Mouse (Mus musculus) kidney, postnatal 0 days (tissue): ENCODE results near the gene Engase. TPM values are rescaled to one million over a fixed set of nuclear protein-coding genes. Genes with fewer than 3 reads are reported as not detected.
A peak's percentile ranks its signal among the peaks of the same experiment; 100 is the strongest.

ENCODE experiments used
- ATAC-seq: fragments of 200-750 bp; cut with Nextera tagmentation; replicated peaks from 2 replicates; pipeline ENCODE4 v1.8.0; 2017; ENCODE audit warnings: low read depth, moderate number of reproducible peaks, moderate TSS enrichment, moderate library complexity; ENCODE audit not compliant: low FRiP score
- DNase-seq: peaks from one replicate; pipeline ENCODE4 v3.0.0-alpha.2; 2016; ENCODE audit warnings: low spot score
- H3K27ac ChIP-seq: fragments of 300-500 bp; sonication (generic); 2 replicates; pipeline ENCODE4 v1.5.1; 2014; ENCODE audit warnings: mild to moderate bottlenecking
- H3K27me3 ChIP-seq: fragments of 300-500 bp; sonication (generic); 2 replicates; pipeline ENCODE4 v1.6.1; 2014; ENCODE audit warnings: low read length, mixed read lengths; ENCODE audit not compliant: insufficient read depth
- H3K36me3 ChIP-seq: fragments of 300-500 bp; sonication (generic); 2 replicates; pipeline ENCODE4 v1.6.1; 2014; ENCODE audit warnings: low read length, mixed read lengths; ENCODE audit not compliant: insufficient read depth
- H3K4me1 ChIP-seq: fragments of 300-500 bp; sonication (generic); replicated peaks from 2 replicates; pipeline ENCODE4 v1.6.1; 2014; ENCODE audit warnings: antibody characterized with exemption, low read length, mixed read lengths; ENCODE audit not compliant: insufficient read depth
- H3K4me2 ChIP-seq: fragments of 300-500 bp; sonication (generic); 2 replicates; pipeline ENCODE4 v1.6.1; 2014; ENCODE audit warnings: mild to moderate bottlenecking, low read length, moderate library complexity, mixed read lengths
- H3K4me3 ChIP-seq: fragments of 300-500 bp; sonication (generic); replicated peaks from 2 replicates; pipeline ENCODE4 v1.5.1; 2014; ENCODE audit warnings: low read depth, low read length
- H3K9ac ChIP-seq: fragments of 300-500 bp; sonication (generic); 2 replicates; pipeline ENCODE4 v1.6.1; 2014; ENCODE audit warnings: low read depth, low read length
- H3K9me3 ChIP-seq: fragments of 300-500 bp; sonication (generic); replicated peaks from 2 replicates; pipeline ENCODE4 v1.6.1; 2016; ENCODE audit warnings: low read length, inconsistent platforms, mixed read lengths
- CTCF ChIP-seq: IDR thresholded peaks from 2 replicates; pipeline ENCODE4 v1.5.1; 2016; ENCODE audit warnings: antibody characterized with exemption, low read depth, mild to moderate bottlenecking, moderate library complexity
- WGBS: fragments of 180-500 bp; shearing (Covaris S2); extraction: QIAGEN DNeasy Blood & Tissue Kit; methylation state at CpG from one replicate; pipeline ENCODE4 v1.1.7; 2014; 5-methylcytosine and 5-hydroxymethylcytosine counted together
- polyA plus RNA-seq: library from polyadenylated mRNA; unstranded; fragments of >200 nt; fragmentation: Nextera tagmentation; extraction: Ambion mirVana; gene quantifications from 2 replicates; pipeline ENCODE4 v1.2.1, GENCODE M21; 2015

The Engase gene
- polyA plus RNA-seq, 1 experiment from 2014 or later = 5.8 TPM

- no peaks in the 10 kb centered on the region for H3K9me3 ChIP-seq
- peak overlapping the region; percentile 47 for H3K27ac ChIP-seq
- DNase-seq (peak; percentile 30), ATAC-seq (peak; percentile 27; the same call in 1 of the 2 replicates)
- WGBS = 75% methylated on average over 4 of the region's 4 CpGs
- no peaks in the 10 kb centered on the region for H3K4me1 ChIP-seq
- no peaks in the 10 kb centered on the region for H3K27me3 ChIP-seq
- no peaks in the 10 kb centered on the region for H3K36me3 ChIP-seq
- no peak overlapping the region for H3K4me3 ChIP-seq
- H3K4me2 ChIP-seq = no peak overlapping the region
- no peak for TF ChIP-seq CTCF
- no peak overlapping the region for H3K9ac ChIP-seq
Observed at GRCm38 (mm10) chr11:118459536-118459935, 17.1 kb upstream of the Engase start.

GRCm38 (mm10) chr11:118460280-118460679 is 16.3 kb upstream of the Engase start:
- DNase-seq (no peak), ATAC-seq (no peak)
- WGBS = 74% methylated on average over 6 of the region's 6 CpGs
- H3K9ac ChIP-seq = no peak overlapping the region
- H3K27ac ChIP-seq = no peak overlapping the region
- H3K27me3 ChIP-seq = no peaks in the 10 kb centered on the region
- H3K4me2 ChIP-seq = no peak overlapping the region
- H3K36me3 ChIP-seq = no peaks in the 10 kb centered on the region
- H3K9me3 ChIP-seq = no peaks in the 10 kb centered on the region
- TF ChIP-seq CTCF = peak; percentile 65
- no peak overlapping the region for H3K4me3 ChIP-seq
- no peaks in the 10 kb centered on the region for H3K4me1 ChIP-seq

GRCm38 (mm10) chr11:118467441-118468035 is 9.1 kb upstream of the Engase start:
- no peak overlapping the region for H3K27ac ChIP-seq
- no peak overlapping the region for H3K4me3 ChIP-seq
- H3K9me3 ChIP-seq = no peaks in the 10 kb centered on the region
- ATAC-seq (0 out of 2 replicates have a peak, but pooled peaks have one; percentile 10), DNase-seq (no peak)
- no peaks in the 10 kb centered on the region for H3K4me1 ChIP-seq
- H3K36me3 ChIP-seq = no peaks in the 10 kb centered on the region
- no peak overlapping the region for H3K4me2 ChIP-seq
- TF ChIP-seq CTCF = no peak
- H3K9ac ChIP-seq = no peak overlapping the region
- WGBS = 59% methylated on average over 11 of the region's 11 CpGs
- H3K27me3 ChIP-seq = no peaks in the 10 kb centered on the region

GRCm38 (mm10) chr11:118469509-118470160 is 7.0 kb upstream of the Engase start:
- TF ChIP-seq CTCF = no peak
- DNase-seq (no peak), ATAC-seq (no peak)
- Histone ChIP-seq H3K4me3 (no peak overlapping the region), H3K4me2 (no peak overlapping the region), H3K4me1 (no peaks in the 10 kb centered on the region), H3K9ac (no peak overlapping the region), H3K36me3 (no peaks in the 10 kb centered on the region), H3K27me3 (no peaks in the 10 kb centered on the region), H3K9me3 (no peaks in the 10 kb centered on the region), H3K27ac (peak overlapping the region; percentile 52; the same call in 1 of the 2 replicates)
- 78% methylated on average over 10 of the region's 10 CpGs for WGBS

GRCm38 (mm10) chr11:118470234-118470966 is 6.2 kb upstream of the Engase start:
- no peak overlapping the region for H3K4me3 ChIP-seq
- DNase-seq (peak; percentile 37), ATAC-seq (peak; percentile 29; the same call in 1 of the 2 replicates)
- whole genome bisulfite sequencing = 12% methylated on average over 12 of the region's 12 CpGs
- no peaks in the 10 kb centered on the region for H3K4me1 ChIP-seq
- no peaks in the 10 kb centered on the region for H3K27me3 ChIP-seq
- no peak overlapping the region for H3K9ac ChIP-seq
- no peaks in the 10 kb centered on the region for H3K9me3 ChIP-seq
- TF ChIP-seq CTCF = no peak
- no peak overlapping the region for H3K4me2 ChIP-seq
- H3K27ac ChIP-seq = peak overlapping the region; percentile 52; the same call in 1 of the 2 replicates
- no peaks in the 10 kb centered on the region for H3K36me3 ChIP-seq

- no peak overlapping the region for H3K4me3 ChIP-seq
Observed at GRCm38 (mm10) chr11:118471676-118472075, 5.0 kb upstream of the Engase start.

More at GRCm38 (mm10) chr11:118471676-118472075, 5.0 kb upstream of the Engase start:
- no peak for ATAC-seq
- no peak for TF ChIP-seq CTCF
- DNase-seq = peak; percentile 44
- no peaks in the 10 kb centered on the region for H3K36me3 ChIP-seq
- H3K27ac ChIP-seq = 0 out of 2 replicates have a peak overlapping the region, but pooled peaks have one; percentile 43
- H3K9ac ChIP-seq = no peak overlapping the region
- no peaks in the 10 kb centered on the region for H3K9me3 ChIP-seq
- 50% methylated on average over 13 of the region's 13 CpGs for WGBS
- H3K4me1 ChIP-seq = no peaks in the 10 kb centered on the region
- H3K4me2 ChIP-seq = no peak overlapping the region
- no peaks in the 10 kb centered on the region for H3K27me3 ChIP-seq
